Mouse (Mus musculus) megakaryocyte, adult 5-6 weeks (primary cell): ENCODE data around the gene Pgp. TPM values are rescaled to one million over a fixed set of nuclear protein-coding genes. Genes with fewer than 3 reads are reported as not detected.
"Not testable (repeated sequence)": the region's sequence is repeated elsewhere in the genome, so short reads cannot be mapped to it uniquely, and the experiment has no call there.

Source experiments
- ATAC-seq: 2 replicates; pipeline ENCODE4 v1.8.0; 2016; ENCODE audit warnings: mild to moderate bottlenecking, inconsistent platforms; ENCODE audit not compliant: poor library complexity, severe bottlenecking
- total RNA-seq, 2 experiments: library from RNA; stranded (forward) in 1 of 2; stranded (reverse) in 1 of 2; fragments of 153-499, 151-499 nt in 1 of 2; fragments of 221-1000, 200-1000 nt in 1 of 2; gene quantifications; 2 replicates each; pipeline versions ENCODE4 v1.2.3 to v1.2.4; 2015 to 2017

The Pgp gene
- total RNA-seq, 2 experiments from 2014 or later = 14.5 to 20.7 TPM

GRCm38 (mm10) chr17:24455523-24456206, 14.5 kb upstream of the Pgp start:
- ATAC-seq = not testable (repeated sequence)

- ATAC-seq = peak; percentile 49; the same call in 1 of the 2 replicates
These were observed 8.6 kb upstream of the Pgp start for GRCm38 (mm10) chr17:24461580-24461979.

GRCm38 (mm10) chr17:24462932-24463331, 7.3 kb upstream of the Pgp start:
- ATAC-seq = no peak

- ATAC-seq = peak; percentile 82
These were observed 6.6 kb upstream of the Pgp start for GRCm38 (mm10) chr17:24463374-24464133.

- ATAC-seq = no peak
These were observed 1.5 kb upstream of the Pgp start for GRCm38 (mm10) chr17:24468636-24469246.

GRCm38 (mm10) chr17:24469336-24469909, 769 bp upstream of the Pgp start:
- no peak for ATAC-seq

- ATAC-seq = no peak
These were observed 722 bp downstream of the Pgp start for GRCm38 (mm10) chr17:24470701-24471527.

- ATAC-seq = no peak
These were observed 2.3 kb downstream of the Pgp start for GRCm38 (mm10) chr17:24472512-24472911.

GRCm38 (mm10) chr17:24473612-24474275, 3.6 kb downstream of the Pgp start, which contains the start of gene Bricd5:
Bricd5 (plus strand) TSS chr17:24473884.
- no peak for ATAC-seq

GRCm38 (mm10) chr17:24474557-24474956, 4.4 kb downstream of the Pgp start:
- no peak for ATAC-seq

GRCm38 (mm10) chr17:24475586-24475985, 5.4 kb downstream of the Pgp start:
- no peak for ATAC-seq

GRCm38 (mm10) chr17:24476022-24476776, 6.0 kb downstream of the Pgp start:
- no peak for ATAC-seq

GRCm38 (mm10) chr17:24477053-24477984, 7.1 kb downstream of the Pgp start:
- ATAC-seq = peak; percentile 49

GRCm38 (mm10) chr17:24477985-24478600, 7.9 kb downstream of the Pgp start:
- ATAC-seq = no peak

GRCm38 (mm10) chr17:24478663-24479380, 8.6 kb downstream of the Pgp start, which contains the start of gene Mlst8:
Mlst8 (minus strand) TSS chr17:24479078.
- ATAC-seq = peak; percentile 91

GRCm38 (mm10) chr17:24479431-24479830, 9.2 kb downstream of the Pgp start:
- no peak for ATAC-seq
